Mouse (Mus musculus) megakaryocyte, embryonic 14.5 days (primary cell): ENCODE results near the gene Lin9. TPM values are rescaled to one million over a fixed set of nuclear protein-coding genes. Genes with fewer than 3 reads are reported as not detected.
"Not testable (repeated sequence)": the region's sequence is repeated elsewhere in the genome, so short reads cannot be mapped to it uniquely, and the experiment has no call there.

Source experiments
- H3K27me3 ChIP-seq: replicated peaks from 2 replicates; pipeline ENCODE3; 2012; ENCODE audit warnings: inconsistent platforms
- H3K36me3 ChIP-seq: replicated peaks from 2 replicates; pipeline ENCODE3; 2012; ENCODE audit warnings: low read length, inconsistent platforms, mixed read lengths
- H3K4me1 ChIP-seq: 2 replicates; pipeline ENCODE4 v1.6.1; 2012; ENCODE audit warnings: inconsistent platforms
- H3K4me3 ChIP-seq: replicated peaks from 2 replicates; pipeline ENCODE3; 2012; ENCODE audit warnings: moderate library complexity, mild to moderate bottlenecking, inconsistent platforms
- H3K9me3 ChIP-seq: 2 replicates; pipeline ENCODE4 v1.6.1; 2012; ENCODE audit warnings: inconsistent platforms
- FLI1 ChIP-seq: IDR thresholded peaks from 2 replicates; pipeline ENCODE4 v1.6.1; 2012; ENCODE audit warnings: low read length, inconsistent platforms, mixed read lengths
- GATA1 ChIP-seq: IDR thresholded peaks from 3 replicates; pipeline ENCODE4 v1.6.1; 2012; ENCODE audit warnings: mixed read lengths, low read length, inconsistent platforms, borderline replicate concordance
- polyA plus RNA-seq: library from polyadenylated mRNA; stranded (reverse); fragments of >175 nt; gene quantifications from 2 replicates; pipeline ENCODE4 v1.2.3, GENCODE M21; 2012; ENCODE audit warnings: low replicate concordance; ENCODE audit not compliant: insufficient read depth

Gene Lin9
- 0.49 TPM in 1 of 2 replicates, not detected in the other for polyA plus RNA-seq

DNA sequence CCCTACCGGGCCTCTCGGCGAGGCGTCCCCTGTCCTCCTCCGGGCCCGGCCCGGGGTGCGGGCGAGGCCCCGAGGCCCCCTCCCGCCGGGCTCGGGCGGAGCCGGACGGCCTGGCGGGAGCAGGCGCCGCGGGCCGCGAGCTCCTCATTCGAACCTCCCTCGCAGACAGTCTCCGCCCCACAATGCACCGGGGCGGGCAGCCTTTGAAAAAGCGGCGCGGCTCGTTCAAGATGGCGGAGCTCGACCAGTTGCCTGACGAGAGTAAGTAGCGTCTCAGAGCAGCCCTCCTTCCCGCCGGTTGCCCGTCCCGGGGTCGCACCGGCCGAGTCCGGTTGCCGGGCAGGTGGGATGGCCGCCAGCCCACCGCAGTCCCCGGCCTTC is at the start of gene Lin9:
Lin9 (plus strand) TSS at position 14 of the 381 bp plus-strand sequence.
- TF ChIP-seq GATA1: no peak
- TF ChIP-seq FLI1: no peak
- H3K4me3 ChIP-seq: peak within 1 kb of the TSS; percentile 98
- peaks cover 9% of the 10 kb centered on the region for H3K36me3 ChIP-seq
- peaks cover 4% of the 10 kb centered on the region; the same call in 1 of the 2 replicates for H3K9me3 ChIP-seq
- H3K27me3 ChIP-seq: no peaks in the 10 kb centered on the region
- peaks cover 34% of the 10 kb centered on the region for H3K4me1 ChIP-seq

DNA sequence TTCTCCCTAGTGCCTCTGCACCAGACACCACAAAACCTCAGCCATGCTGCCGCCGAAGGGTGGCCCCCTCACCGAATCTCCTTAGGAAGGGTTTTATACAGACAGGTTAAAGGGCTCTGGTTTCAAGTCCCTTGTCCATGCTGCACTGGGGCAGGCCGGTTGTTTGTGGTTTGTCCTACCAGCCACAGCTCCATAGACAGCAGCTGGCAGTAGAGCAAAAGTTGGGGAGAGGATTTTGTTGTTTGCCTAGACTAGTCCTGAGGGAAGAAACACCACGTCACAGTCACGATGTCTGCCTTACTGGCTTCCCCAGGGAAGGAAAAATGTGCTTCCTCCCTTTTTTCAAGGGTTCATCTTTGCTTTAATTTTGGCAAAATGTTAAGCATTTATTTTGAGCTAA is 40.4 kb upstream of the Lin9 start:
- no peaks in the 10 kb centered on the region for H3K9me3 ChIP-seq
- 0 out of 2 replicates have a peak, but pooled peaks cover 3% of the 10 kb centered on the region for H3K4me1 ChIP-seq
- H3K36me3 ChIP-seq: peaks cover 95% of the 10 kb centered on the region

DNA sequence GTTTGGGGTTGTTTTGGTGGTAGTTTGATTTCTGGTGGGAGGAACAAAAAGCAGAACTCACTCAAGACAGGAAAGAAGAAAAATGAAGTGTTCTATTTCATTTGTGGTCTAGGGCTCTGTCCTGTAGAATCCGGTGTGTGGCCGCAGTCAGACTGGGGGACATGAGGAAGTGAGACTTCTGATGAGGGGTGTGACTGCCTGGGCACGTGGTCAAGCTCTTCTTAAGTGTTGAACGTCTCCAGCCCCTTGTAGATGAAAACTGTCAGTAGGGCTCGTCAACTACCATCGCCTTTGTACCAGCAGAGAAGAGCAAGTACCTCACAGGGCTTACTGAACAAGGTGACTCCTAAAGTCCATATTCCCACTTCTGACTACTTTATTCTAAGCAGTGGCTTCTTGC is 39.1 kb upstream of the Lin9 start:
- peaks cover 6% of the 10 kb centered on the region for H3K4me1 ChIP-seq

More for the DNA sequence above, 40.4 kb upstream of the Lin9 start:
- TF ChIP-seq GATA1 (no peak), FLI1 (no peak)
- Histone ChIP-seq H3K4me3 (no peak overlapping the region), H3K27me3 (no peaks in the 10 kb centered on the region)

DNA sequence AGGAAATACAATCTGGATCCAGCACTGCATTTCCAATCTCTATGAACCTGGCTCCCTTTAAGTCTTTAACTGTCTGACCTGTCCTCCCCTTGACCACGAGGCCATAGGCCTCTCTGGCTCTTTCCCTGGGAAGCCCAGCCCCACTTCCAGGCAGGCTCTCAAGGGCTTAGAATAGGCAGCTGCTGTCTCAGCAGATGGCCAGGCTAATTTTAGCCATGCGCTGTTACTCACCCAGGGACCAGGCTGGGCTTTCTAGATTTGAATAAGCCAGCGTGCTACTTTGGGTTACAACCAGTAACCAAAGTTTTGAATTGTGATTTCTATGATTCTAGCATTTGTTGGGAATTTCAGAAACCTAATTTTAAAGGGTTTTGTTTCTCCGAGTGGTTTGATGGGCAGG is 36.4 kb upstream of the Lin9 start:
- H3K4me1 ChIP-seq: peaks cover 17% of the 10 kb centered on the region
- H3K27me3 ChIP-seq: peaks cover 2% of the 10 kb centered on the region
- H3K4me3 ChIP-seq: no peak overlapping the region
- peaks cover 9% of the 10 kb centered on the region for H3K9me3 ChIP-seq
- no peak for TF ChIP-seq GATA1
- TF ChIP-seq FLI1: no peak
- H3K36me3 ChIP-seq: peaks cover 56% of the 10 kb centered on the region

More for the DNA sequence above, 39.1 kb upstream of the Lin9 start:
- TF ChIP-seq GATA1 (no peak), FLI1 (no peak)
- no peaks in the 10 kb centered on the region for H3K27me3 ChIP-seq
- no peaks in the 10 kb centered on the region for H3K9me3 ChIP-seq
- H3K36me3 ChIP-seq: peaks cover 84% of the 10 kb centered on the region
- H3K4me3 ChIP-seq: no peak overlapping the region

DNA sequence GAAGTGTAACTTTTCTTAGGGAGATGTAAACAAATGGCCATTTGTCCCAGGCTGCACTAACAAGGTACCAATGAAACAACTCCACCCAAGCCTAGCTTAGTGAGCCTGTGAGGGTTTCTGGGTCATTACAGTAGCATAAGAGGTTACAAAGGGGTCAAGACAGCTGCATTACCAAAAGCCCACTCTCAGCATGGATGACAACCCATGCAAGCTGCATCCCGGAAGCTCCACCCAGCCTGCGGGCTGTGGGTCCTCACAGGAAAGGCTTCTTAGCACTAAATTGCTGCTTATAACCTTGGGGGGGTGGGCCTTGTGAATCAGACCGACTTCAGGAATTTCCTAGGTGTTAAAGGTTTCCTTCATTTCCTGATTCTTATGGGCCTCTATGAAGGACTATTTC is 34.8 kb upstream of the Lin9 start:
- H3K4me1 ChIP-seq: peaks cover 17% of the 10 kb centered on the region

DNA sequence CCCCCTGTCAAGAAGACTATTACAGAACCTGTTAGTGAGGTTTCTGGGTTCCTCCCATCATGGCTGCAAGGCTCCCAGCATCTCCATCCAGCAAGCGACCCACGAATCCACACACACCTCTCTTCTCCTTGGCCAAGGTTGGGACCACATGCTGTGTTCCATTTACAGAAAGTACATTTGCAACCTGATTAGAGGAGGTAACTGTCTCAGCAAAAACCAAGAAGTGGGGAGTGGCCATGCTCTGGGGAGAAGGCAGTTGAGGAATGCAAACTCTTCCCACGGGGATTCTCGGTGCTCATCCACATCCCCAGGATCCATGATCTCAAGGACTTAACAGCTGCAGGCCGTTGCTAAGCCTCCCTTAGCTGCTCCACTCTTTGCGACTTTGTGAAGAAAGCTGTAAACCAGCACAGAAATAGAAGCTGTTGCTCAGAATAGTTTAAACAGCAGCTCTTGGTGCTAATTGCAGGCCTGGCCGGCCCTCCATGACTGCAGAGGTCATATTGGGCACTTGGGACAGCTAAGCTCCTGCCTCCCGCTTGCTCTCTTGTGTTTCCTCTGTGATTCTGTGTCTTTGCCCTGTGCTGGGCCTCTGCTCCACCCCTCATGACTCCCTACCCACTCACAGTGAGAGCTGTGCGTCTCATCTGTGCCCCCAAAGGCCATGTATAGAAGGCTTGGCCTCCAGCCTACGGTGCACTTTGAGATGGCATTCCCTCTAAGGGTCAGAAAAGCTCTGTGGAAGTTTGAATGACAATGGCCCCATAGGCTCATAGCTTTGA is 34.0 kb upstream of the Lin9 start:
- H3K4me1 ChIP-seq: peaks cover 17% of the 10 kb centered on the region
- H3K4me3 ChIP-seq: no peak overlapping the region
- H3K9me3 ChIP-seq: peaks cover 9% of the 10 kb centered on the region
- peaks cover 32% of the 10 kb centered on the region for H3K36me3 ChIP-seq
- TF ChIP-seq GATA1: no peak
- TF ChIP-seq FLI1: no peak
- peaks cover 7% of the 10 kb centered on the region for H3K27me3 ChIP-seq

More for the DNA sequence above, 34.8 kb upstream of the Lin9 start:
- Histone ChIP-seq H3K9me3 (peaks cover 9% of the 10 kb centered on the region), H3K4me3 (no peak overlapping the region), H3K27me3 (peaks cover 3% of the 10 kb centered on the region), H3K36me3 (peaks cover 41% of the 10 kb centered on the region)
- TF ChIP-seq GATA1 (no peak), FLI1 (no peak)

DNA sequence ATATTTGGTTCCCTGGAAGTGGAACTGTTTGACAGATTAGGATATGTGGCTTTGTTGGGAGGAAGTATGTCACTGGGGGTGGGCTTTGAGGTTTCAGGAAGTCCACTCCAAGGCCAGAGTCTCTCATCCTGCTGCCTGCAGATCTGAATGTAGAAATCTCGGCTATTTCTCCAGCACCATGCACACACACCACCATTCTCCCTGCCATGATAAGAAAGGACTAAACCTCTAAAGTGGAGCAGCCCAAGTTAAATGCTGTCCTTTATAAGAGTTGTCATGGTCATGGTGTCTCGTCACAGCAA is 33.4 kb upstream of the Lin9 start:
- H3K27me3 ChIP-seq: peaks cover 7% of the 10 kb centered on the region
- no peak for TF ChIP-seq GATA1
- TF ChIP-seq FLI1: no peak
- H3K36me3 ChIP-seq: peaks cover 28% of the 10 kb centered on the region
- peaks cover 9% of the 10 kb centered on the region for H3K9me3 ChIP-seq
- no peak overlapping the region for H3K4me3 ChIP-seq
- peaks cover 17% of the 10 kb centered on the region for H3K4me1 ChIP-seq

DNA sequence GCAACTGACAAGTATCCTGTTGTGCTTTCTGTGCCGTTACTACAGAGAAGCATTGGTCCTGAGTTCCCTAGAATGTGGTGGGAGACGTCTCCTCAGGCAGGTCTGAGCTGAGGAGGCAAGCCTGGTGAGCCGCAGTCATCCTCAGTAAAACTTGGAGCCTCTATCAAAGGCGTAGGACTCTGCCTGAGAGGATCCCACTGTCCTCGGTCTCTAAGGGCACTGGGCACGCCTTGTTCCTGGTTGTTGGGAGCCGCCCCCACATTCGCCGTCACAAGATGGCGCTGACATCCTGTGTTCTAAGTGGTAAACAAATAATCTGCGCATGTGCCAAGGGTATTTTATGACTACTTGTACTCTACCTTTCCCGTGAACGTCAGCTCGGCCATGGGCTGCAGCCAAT is 29.1 kb upstream of the Lin9 start:
- peaks cover 10% of the 10 kb centered on the region for H3K27me3 ChIP-seq
- not testable (repeated sequence) for H3K9me3 ChIP-seq, H3K4me3 ChIP-seq, H3K36me3 ChIP-seq
- H3K4me1 ChIP-seq: peaks cover 14% of the 10 kb centered on the region

DNA sequence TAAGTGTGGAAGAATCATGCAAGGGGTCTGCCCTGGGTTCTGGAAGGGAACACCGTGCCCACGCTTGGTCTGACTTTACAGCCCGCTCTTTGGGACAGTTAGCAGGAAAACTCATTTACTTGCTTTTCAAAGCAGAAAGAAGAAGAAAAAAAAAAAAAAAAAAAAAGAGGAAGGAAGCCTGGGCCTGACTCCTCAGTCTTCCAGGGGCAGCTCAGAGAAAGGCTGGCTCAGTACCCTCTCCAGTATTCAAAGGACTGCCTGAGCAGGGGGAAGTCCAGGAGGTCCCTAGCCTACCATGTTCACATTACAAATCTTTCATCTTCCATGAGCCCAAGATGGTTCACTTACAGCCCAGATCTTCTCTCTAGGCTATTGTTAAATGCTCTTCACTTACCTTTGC is 24.2 kb upstream of the Lin9 start:
- 0 out of 2 replicates have a peak, but pooled peaks cover 6% of the 10 kb centered on the region for H3K9me3 ChIP-seq
- no peaks in the 10 kb centered on the region for H3K36me3 ChIP-seq
- peaks cover 18% of the 10 kb centered on the region for H3K27me3 ChIP-seq
- TF ChIP-seq FLI1 (no peak), GATA1 (no peak)
- H3K4me3 ChIP-seq: no peak overlapping the region
- 0 out of 2 replicates have a peak, but pooled peaks cover 5% of the 10 kb centered on the region for H3K4me1 ChIP-seq

DNA sequence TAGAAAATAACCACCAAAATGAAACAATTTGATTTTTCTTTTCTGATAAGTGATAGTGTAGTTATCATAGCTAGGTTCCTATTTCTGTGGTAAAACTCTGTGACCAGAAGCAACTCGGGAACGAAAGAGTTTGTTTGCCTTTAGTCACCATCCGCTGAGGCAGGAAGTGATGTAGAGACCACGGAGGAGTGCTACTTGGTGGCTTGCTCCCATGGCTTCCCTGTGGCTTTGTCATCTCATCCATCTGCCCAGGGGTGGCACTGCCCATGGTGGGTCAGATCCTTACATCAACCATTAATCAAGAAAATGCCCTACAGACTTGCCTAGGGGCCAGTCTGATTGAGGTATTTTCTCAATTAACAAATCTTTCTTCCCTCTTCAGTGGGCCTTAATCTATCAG is 18.6 kb upstream of the Lin9 start:
- Histone ChIP-seq H3K36me3 (no peaks in the 10 kb centered on the region), H3K4me3 (peak overlapping the region; percentile 47), H3K4me1 (no peaks in the 10 kb centered on the region; the same call in 1 of the 2 replicates), H3K27me3 (peaks cover 12% of the 10 kb centered on the region), H3K9me3 (peaks cover 20% of the 10 kb centered on the region; the same call in 1 of the 2 replicates)
- TF ChIP-seq FLI1 (no peak), GATA1 (no peak)
